Mouse (Mus musculus) left cerebral cortex, postnatal 14 days (tissue): Measurements from ENCODE around the gene Prlh. TPM values are rescaled to one million over a fixed set of nuclear protein-coding genes. Genes with fewer than 3 reads are reported as not detected.

ENCODE experiments used
- DNase-seq, 2 experiments: peaks; one replicate each; pipeline ENCODE4 v3.0.0; 2021 to 2022; ENCODE audit warnings: low spot score in 2 of 2, mixed read lengths in 1 of 2
- intact Hi-C: fragments of 180-260 bp; cut with DNase I; formaldehyde crosslinking; loops from one replicate; pipeline ENCODE4 v1.15.1; 2025
- long read RNA-seq, 2 experiments: library from polyadenylated mRNA; stranded (forward); transcript quantifications; one replicate each; pipeline ENCODE4 v2.0.0; 2021
- total RNA-seq, 2 experiments: library from RNA; stranded (reverse); gene quantifications; 2 replicates each; pipeline ENCODE4 v1.2.3; 2021

Gene Prlh
- total RNA-seq: not detected
- long read RNA-seq, experiment 1: 0 reads
- long read RNA-seq, experiment 2: 0 reads

GRCm38 (mm10) chr1:90952808-90953207, at the start of gene Prlh:
Gene Prlh (plus strand): TSS chr1:90953108.
- intact Hi-C loops: loop anchor here (10.0 kb wide), 1 partner anchor 108 kb away; the partner anchor contains the start of gene Col6a3
- no peak for DNase-seq

GRCm38 (mm10) chr1:90903211-90903945, 49.5 kb upstream of the Prlh start:
- intact Hi-C loops: no loop called here

GRCm38 (mm10) chr1:90903971-90904458, 48.9 kb upstream of the Prlh start:
- intact Hi-C loops: no loop called here
- DNase-seq: peak; percentile 68 to 87

More at GRCm38 (mm10) chr1:90903211-90903945, 49.5 kb upstream of the Prlh start:
- DNase-seq: no peak

- DNase-seq: no peak
- intact Hi-C loops: no loop called here
Measured at GRCm38 (mm10) chr1:90904729-90905404, 48.0 kb upstream of the Prlh start.

- peak; percentile 57 to 64 for DNase-seq
Measured at GRCm38 (mm10) chr1:90906357-90906756, 46.6 kb upstream of the Prlh start.

GRCm38 (mm10) chr1:90909161-90909560, 43.7 kb upstream of the Prlh start:
- no peak for DNase-seq
- intact Hi-C loops: no loop called here

More at GRCm38 (mm10) chr1:90906357-90906756, 46.6 kb upstream of the Prlh start:
- intact Hi-C loops: loop anchor here (2.0 kb wide), 1 partner anchor 52 kb away; no protein-coding TSS in a partner anchor

GRCm38 (mm10) chr1:90909631-90910152, 43.2 kb upstream of the Prlh start:
- intact Hi-C loops: no loop called here
- DNase-seq: no peak

- no peak for DNase-seq
- intact Hi-C loops: no loop called here
Measured at GRCm38 (mm10) chr1:90913231-90913630, 39.7 kb upstream of the Prlh start.

- peak in 1 of 2 experiments; percentile 34 for DNase-seq
- intact Hi-C loops: no loop called here
Measured at GRCm38 (mm10) chr1:90914948-90915569, 37.8 kb upstream of the Prlh start, which contains the start of gene Mlph. Gene Mlph (plus strand): TSS chr1:90915085.

GRCm38 (mm10) chr1:90917509-90917908, 35.4 kb upstream of the Prlh start:
- DNase-seq: no peak
- intact Hi-C loops: no loop called here

- intact Hi-C loops: no loop called here
- no peak for DNase-seq
Measured at GRCm38 (mm10) chr1:90921687-90922086, 31.2 kb upstream of the Prlh start.

- peak; percentile 30 to 55 for DNase-seq
- intact Hi-C loops: no loop called here
Measured at GRCm38 (mm10) chr1:90926030-90926429, 26.9 kb upstream of the Prlh start.

- DNase-seq: no peak
- intact Hi-C loops: no loop called here
Measured at GRCm38 (mm10) chr1:90927308-90927707, 25.6 kb upstream of the Prlh start.

GRCm38 (mm10) chr1:90927929-90928574, 24.9 kb upstream of the Prlh start:
- intact Hi-C loops: loop anchor here (2.0 kb wide), 1 partner anchor 29 kb away; no protein-coding TSS in a partner anchor
- DNase-seq: no peak

- DNase-seq: peak; percentile 91
- intact Hi-C loops: loop anchor here (2.0 kb wide), 1 partner anchor 28 kb away; no protein-coding TSS in a partner anchor
Measured at GRCm38 (mm10) chr1:90928575-90928934, 24.4 kb upstream of the Prlh start.

GRCm38 (mm10) chr1:90933001-90933400, 19.9 kb upstream of the Prlh start:
- intact Hi-C loops: no loop called here
- DNase-seq: peak in 1 of 2 experiments; percentile 27

- intact Hi-C loops: no loop called here
- DNase-seq: no peak
Measured at GRCm38 (mm10) chr1:90936990-90937389, 15.9 kb upstream of the Prlh start.

GRCm38 (mm10) chr1:90939980-90940379, 12.9 kb upstream of the Prlh start:
- DNase-seq: no peak
- intact Hi-C loops: no loop called here

GRCm38 (mm10) chr1:90945171-90945570, 7.7 kb upstream of the Prlh start:
- intact Hi-C loops: no loop called here
- DNase-seq: no peak
